Mouse (Mus musculus) hindbrain, embryonic 10.5 days (tissue): ENCODE data around the gene Gripap1. TPM values are rescaled to one million over a fixed set of nuclear protein-coding genes. Genes with fewer than 3 reads are reported as not detected.
A peak's percentile ranks its signal among the peaks of the same experiment; 100 is the strongest.

Experiments used
- DNase-seq: peaks from one replicate; pipeline ENCODE4 v3.0.0-alpha.2; 2017; ENCODE audit warnings: low spot score
- H3K27ac ChIP-seq: fragments of 300-500 bp; sonication (generic); 2 replicates; pipeline ENCODE4 v1.5.1; 2016; ENCODE audit warnings: mild to moderate bottlenecking, moderate library complexity
- H3K27me3 ChIP-seq: fragments of 300-500 bp; sonication (generic); 2 replicates; pipeline ENCODE4 v1.6.1; 2016; ENCODE audit warnings: mild to moderate bottlenecking; ENCODE audit not compliant: poor library complexity, insufficient read depth, severe bottlenecking
- H3K36me3 ChIP-seq: fragments of 300-500 bp; sonication (generic); 2 replicates; pipeline ENCODE4 v1.6.1; 2016; ENCODE audit warnings: mild to moderate bottlenecking, moderate library complexity
- H3K4me1 ChIP-seq: fragments of 300-500 bp; sonication (generic); replicated peaks from 2 replicates; pipeline ENCODE4 v1.6.1; 2016; ENCODE audit warnings: mild to moderate bottlenecking
- H3K4me3 ChIP-seq: fragments of 300-500 bp; sonication (generic); 2 replicates; pipeline ENCODE4 v1.5.1; 2016; ENCODE audit warnings: mild to moderate bottlenecking, moderate library complexity
- H3K9me3 ChIP-seq: fragments of 300-500 bp; sonication (generic); 2 replicates; pipeline ENCODE4 v1.6.1; 2016; ENCODE audit warnings: mild to moderate bottlenecking, moderate library complexity
- WGBS: fragments of 180-500 bp; shearing (Covaris S2); methylation state at CpG from one replicate; pipeline ENCODE4 v1.1.7; 2016; 5-methylcytosine and 5-hydroxymethylcytosine counted together
- polyA plus RNA-seq: library from polyadenylated mRNA; unstranded; fragments of >200 nt; fragmentation: Nextera tagmentation; extraction: Ambion mirVana; gene quantifications from 2 replicates; pipeline ENCODE4 v1.2.1, GENCODE M21; 2016

The Gripap1 gene
- polyA plus RNA-seq, 1 experiment from 2014 or later, result 47.8 TPM

- Histone ChIP-seq H3K4me1 (peaks cover 23% of the 10 kb centered on the region), H3K9me3 (peaks cover 16% of the 10 kb centered on the region), H3K27ac (peak overlapping the region; percentile 45; the same call in 1 of the 2 replicates), H3K4me3 (peak overlapping the region; percentile 72), H3K27me3 (no peaks in the 10 kb centered on the region), H3K36me3 (peaks cover 39% of the 10 kb centered on the region)
- WGBS, result 17% methylated on average over 9 of the region's 9 CpGs
- peak; percentile 5 for DNase-seq
These were observed 24.8 kb upstream of the Gripap1 start for GRCm38 (mm10) chrX:7764657-7765280.

- no peaks in the 10 kb centered on the region for H3K27me3 ChIP-seq
- H3K27ac ChIP-seq, result peak overlapping the region; percentile 45
- peak overlapping the region; percentile 72 for H3K4me3 ChIP-seq
- H3K36me3 ChIP-seq, result peaks cover 44% of the 10 kb centered on the region
- H3K4me1 ChIP-seq, result peaks cover 23% of the 10 kb centered on the region
- H3K9me3 ChIP-seq, result peaks cover 16% of the 10 kb centered on the region
- no peak for DNase-seq
- WGBS, result 19% methylated on average over 13 of the region's 13 CpGs
These were observed 24.3 kb upstream of the Gripap1 start for GRCm38 (mm10) chrX:7765281-7765670.

GRCm38 (mm10) chrX:7765764-7766163, 23.8 kb upstream of the Gripap1 start:
- H3K9me3 ChIP-seq, result peaks cover 16% of the 10 kb centered on the region
- 11% methylated on average over 11 of the region's 11 CpGs for WGBS
- H3K27me3 ChIP-seq, result no peaks in the 10 kb centered on the region
- peak overlapping the region; percentile 72 for H3K4me3 ChIP-seq
- DNase-seq, result peak; percentile 20
- H3K36me3 ChIP-seq, result peaks cover 49% of the 10 kb centered on the region
- H3K4me1 ChIP-seq, result peaks cover 23% of the 10 kb centered on the region
- peak overlapping the region; percentile 23; the same call in 1 of the 2 replicates for H3K27ac ChIP-seq

GRCm38 (mm10) chrX:7769302-7770017, 20.1 kb upstream of the Gripap1 start:
- DNase-seq, result no peak
- peaks cover 16% of the 10 kb centered on the region for H3K4me1 ChIP-seq
- no peak overlapping the region for H3K4me3 ChIP-seq
- H3K9me3 ChIP-seq, result peaks cover 9% of the 10 kb centered on the region; the same call in 1 of the 2 replicates
- 92% methylated on average over 7 of the region's 7 CpGs for WGBS
- no peaks in the 10 kb centered on the region for H3K27me3 ChIP-seq
- no peak overlapping the region for H3K27ac ChIP-seq
- peaks cover 82% of the 10 kb centered on the region for H3K36me3 ChIP-seq

GRCm38 (mm10) chrX:7772766-7773165, 16.8 kb upstream of the Gripap1 start:
- Histone ChIP-seq H3K4me1 (no peaks in the 10 kb centered on the region), H3K27me3 (no peaks in the 10 kb centered on the region), H3K9me3 (no peaks in the 10 kb centered on the region), H3K4me3 (no peak overlapping the region), H3K36me3 (peaks cover 65% of the 10 kb centered on the region), H3K27ac (no peak overlapping the region)
- WGBS, result 60% methylated on average over 2 of the region's 2 CpGs
- peak; percentile 8 for DNase-seq

GRCm38 (mm10) chrX:7775501-7776205, 13.9 kb upstream of the Gripap1 start:
- H3K36me3 ChIP-seq, result peaks cover 37% of the 10 kb centered on the region
- no peaks in the 10 kb centered on the region for H3K27me3 ChIP-seq
- no peak overlapping the region for H3K27ac ChIP-seq
- no peaks in the 10 kb centered on the region for H3K9me3 ChIP-seq
- no peaks in the 10 kb centered on the region for H3K4me1 ChIP-seq
- H3K4me3 ChIP-seq, result no peak overlapping the region
- 82% methylated on average over 9 of the region's 9 CpGs for WGBS
- no peak for DNase-seq

- 46% methylated on average over 8 of the region's 8 CpGs for WGBS
- no peaks in the 10 kb centered on the region for H3K9me3 ChIP-seq
- H3K36me3 ChIP-seq, result peaks cover 30% of the 10 kb centered on the region
- no peaks in the 10 kb centered on the region for H3K27me3 ChIP-seq
- H3K4me3 ChIP-seq, result no peak overlapping the region
- no peak overlapping the region for H3K27ac ChIP-seq
- no peaks in the 10 kb centered on the region for H3K4me1 ChIP-seq
- DNase-seq, result peak; percentile 57
These were observed 13.1 kb upstream of the Gripap1 start for GRCm38 (mm10) chrX:7776329-7777082.

- Histone ChIP-seq H3K36me3 (peaks cover 10% of the 10 kb centered on the region), H3K9me3 (no peaks in the 10 kb centered on the region), H3K27ac (no peak overlapping the region), H3K27me3 (no peaks in the 10 kb centered on the region), H3K4me3 (no peak overlapping the region), H3K4me1 (no peaks in the 10 kb centered on the region)
- no peak for DNase-seq
- 81% methylated on average over 7 of the region's 7 CpGs for WGBS
These were observed 10.9 kb upstream of the Gripap1 start for GRCm38 (mm10) chrX:7778450-7779244.

- DNase-seq, result no peak
- no peaks in the 10 kb centered on the region for H3K4me1 ChIP-seq
- 0 out of 2 replicates have a peak, but pooled peaks cover 5% of the 10 kb centered on the region for H3K36me3 ChIP-seq
- H3K9me3 ChIP-seq, result no peaks in the 10 kb centered on the region
- H3K27ac ChIP-seq, result no peak overlapping the region
- no peak overlapping the region for H3K4me3 ChIP-seq
- WGBS, result 26% methylated on average over 3 of the region's 3 CpGs
- H3K27me3 ChIP-seq, result no peaks in the 10 kb centered on the region
These were observed 10.3 kb upstream of the Gripap1 start for GRCm38 (mm10) chrX:7779294-7779693.

GRCm38 (mm10) chrX:7782603-7783092, 6.9 kb upstream of the Gripap1 start:
- DNase-seq, result no peak
- no peaks in the 10 kb centered on the region for H3K36me3 ChIP-seq
- no peaks in the 10 kb centered on the region for H3K27me3 ChIP-seq
- WGBS, result 85% methylated on average over 4 of the region's 4 CpGs
- H3K27ac ChIP-seq, result no peak overlapping the region
- H3K4me3 ChIP-seq, result no peak overlapping the region
- no peaks in the 10 kb centered on the region for H3K9me3 ChIP-seq
- no peaks in the 10 kb centered on the region for H3K4me1 ChIP-seq

GRCm38 (mm10) chrX:7790309-7790708, 744 bp downstream of the Gripap1 start:
- peak overlapping the region; percentile 54 for H3K4me3 ChIP-seq
- peaks cover 10% of the 10 kb centered on the region for H3K4me1 ChIP-seq
- WGBS, result 21% methylated on average over 5 of the region's 5 CpGs
- peak overlapping the region; percentile 85 for H3K27ac ChIP-seq
- no peaks in the 10 kb centered on the region for H3K9me3 ChIP-seq
- H3K27me3 ChIP-seq, result no peaks in the 10 kb centered on the region
- H3K36me3 ChIP-seq, result peaks cover 6% of the 10 kb centered on the region
- no peak for DNase-seq

GRCm38 (mm10) chrX:7793361-7793760, 3.8 kb downstream of the Gripap1 start:
- H3K9me3 ChIP-seq, result no peaks in the 10 kb centered on the region
- peaks cover 6% of the 10 kb centered on the region for H3K36me3 ChIP-seq
- peaks cover 10% of the 10 kb centered on the region for H3K4me1 ChIP-seq
- no peak for DNase-seq
- H3K4me3 ChIP-seq, result no peak overlapping the region
- WGBS, result 48% methylated on average over 3 of the region's 3 CpGs
- no peak overlapping the region for H3K27ac ChIP-seq
- no peaks in the 10 kb centered on the region for H3K27me3 ChIP-seq
